Mouse (Mus musculus) liver, embryonic 16.5 days (tissue): ENCODE measurements around the gene Pcolce2. TPM values are rescaled to one million over a fixed set of nuclear protein-coding genes. Genes with fewer than 3 reads are reported as not detected.

ENCODE experiments used
- ATAC-seq: fragments of 200-750 bp; cut with Nextera tagmentation; 2 replicates; pipeline ENCODE4 v1.8.0; 2017; ENCODE audit warnings: low read depth, mild to moderate bottlenecking, moderate number of reproducible peaks, moderate library complexity
- H3K27ac ChIP-seq: fragments of 300-500 bp; sonication (generic); 2 replicates; pipeline ENCODE4 v1.5.1; 2014; ENCODE audit warnings: mild to moderate bottlenecking, low read length
- H3K27me3 ChIP-seq: fragments of 300-500 bp; sonication (generic); 2 replicates; pipeline ENCODE4 v1.6.1; 2014; ENCODE audit warnings: low read depth, low read length, mixed read lengths; ENCODE audit not compliant: control insufficient read depth, insufficient read depth
- H3K36me3 ChIP-seq: fragments of 300-500 bp; sonication (generic); 2 replicates; pipeline ENCODE4 v1.6.1; 2014; ENCODE audit warnings: mild to moderate bottlenecking; ENCODE audit not compliant: control insufficient read depth, insufficient read depth
- H3K4me1 ChIP-seq: fragments of 300-500 bp; sonication (generic); 2 replicates; pipeline ENCODE4 v1.6.1; 2014; ENCODE audit warnings: low read depth, low read length, mixed read lengths; ENCODE audit not compliant: control insufficient read depth
- H3K4me2 ChIP-seq: fragments of 300-500 bp; sonication (generic); 2 replicates; pipeline ENCODE4 v1.6.1; 2014; ENCODE audit warnings: low read depth, low read length, mixed read lengths
- H3K4me3 ChIP-seq: fragments of 300-500 bp; sonication (generic); 2 replicates; pipeline ENCODE4 v1.5.1; 2014; ENCODE audit warnings: low read depth, mild to moderate bottlenecking, low read length
- H3K9ac ChIP-seq: fragments of 300-500 bp; sonication (generic); 2 replicates; pipeline ENCODE4 v1.6.1; 2014; ENCODE audit warnings: low read depth, low read length
- H3K9me3 ChIP-seq: fragments of 300-500 bp; sonication (generic); replicated peaks from 2 replicates; pipeline ENCODE4 v1.6.1; 2016; ENCODE audit warnings: low read length; ENCODE audit not compliant: control insufficient read depth
- WGBS: fragments of 180-500 bp; shearing (Covaris S2); extraction: QIAGEN DNeasy Blood & Tissue Kit; methylation state at CpG from one replicate; pipeline ENCODE4 v1.1.7; 2014; ENCODE audit not compliant: insufficient replicate concordance; 5-methylcytosine and 5-hydroxymethylcytosine counted together
- polyA plus RNA-seq: library from polyadenylated mRNA; unstranded; fragments of >200 nt; fragmentation: Nextera tagmentation; extraction: Ambion mirVana; gene quantifications from 2 replicates; pipeline ENCODE4 v1.2.1, GENCODE M21; 2015

Gene Pcolce2
- polyA plus RNA-seq, 1 experiment from 2014 or later: 7.0 TPM

DNA sequence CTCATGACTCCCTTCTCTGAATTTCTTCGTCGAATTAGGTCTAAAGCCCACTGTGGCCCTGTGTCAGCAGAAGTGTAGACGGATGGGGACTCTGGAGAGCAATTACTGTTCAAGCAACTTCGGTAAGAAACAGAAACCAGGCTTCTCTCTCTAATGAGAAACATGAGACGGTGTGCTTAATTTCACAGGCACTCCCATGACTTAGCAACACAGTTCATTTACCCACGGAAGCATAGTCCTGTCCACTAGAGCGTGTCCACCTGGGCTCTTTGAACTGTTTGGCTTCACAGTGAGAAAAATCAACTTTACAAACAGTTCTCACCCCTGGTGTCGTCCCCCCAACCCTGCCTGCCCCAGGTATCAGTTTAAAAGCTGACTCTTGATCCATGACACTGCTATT is 55.4 kb downstream of the Pcolce2 start:
- Histone ChIP-seq H3K9me3 (no peaks in the 10 kb centered on the region), H3K4me3 (no peak overlapping the region), H3K9ac (no peak overlapping the region), H3K27me3 (no peaks in the 10 kb centered on the region), H3K27ac (no peak overlapping the region), H3K4me1 (no peaks in the 10 kb centered on the region), H3K4me2 (no peak overlapping the region), H3K36me3 (no peaks in the 10 kb centered on the region)
- no peak for ATAC-seq
- 65% methylated on average over 8 of the region's 8 CpGs for WGBS

DNA sequence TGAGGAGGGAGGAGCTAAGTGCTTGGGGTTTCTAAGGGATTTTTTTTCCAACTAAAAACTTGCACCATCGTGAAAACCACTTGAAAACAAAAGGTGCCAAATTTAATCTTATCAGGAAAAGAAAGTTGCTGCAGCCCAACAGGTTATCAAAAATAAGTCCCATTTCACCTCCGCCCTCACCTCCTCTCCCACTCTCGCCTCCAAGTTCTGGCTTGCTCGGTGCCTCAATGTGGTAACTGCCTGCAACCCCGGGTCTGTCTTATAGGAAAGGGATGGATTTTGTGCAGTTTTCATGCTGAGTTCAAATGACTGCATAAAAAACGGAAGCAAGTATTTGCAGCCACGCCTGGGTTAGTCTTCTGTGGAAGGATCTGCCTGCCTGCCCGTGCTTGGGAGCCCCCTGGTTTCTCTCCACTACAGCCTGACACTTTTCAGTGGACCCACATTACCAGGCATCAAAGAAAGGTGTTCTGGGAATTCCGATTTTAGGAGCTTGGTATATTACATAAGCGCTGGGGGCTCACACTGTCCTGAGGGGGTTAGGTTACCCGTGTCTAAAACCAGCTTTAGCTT is 56.2 kb downstream of the Pcolce2 start:
- Histone ChIP-seq H3K4me2 (no peak overlapping the region), H3K4me1 (no peaks in the 10 kb centered on the region), H3K4me3 (no peak overlapping the region), H3K27me3 (no peaks in the 10 kb centered on the region), H3K9ac (no peak overlapping the region), H3K27ac (no peak overlapping the region), H3K9me3 (no peaks in the 10 kb centered on the region), H3K36me3 (no peaks in the 10 kb centered on the region)
- 62% methylated on average over 11 of the region's 11 CpGs for WGBS
- no peak for ATAC-seq

DNA sequence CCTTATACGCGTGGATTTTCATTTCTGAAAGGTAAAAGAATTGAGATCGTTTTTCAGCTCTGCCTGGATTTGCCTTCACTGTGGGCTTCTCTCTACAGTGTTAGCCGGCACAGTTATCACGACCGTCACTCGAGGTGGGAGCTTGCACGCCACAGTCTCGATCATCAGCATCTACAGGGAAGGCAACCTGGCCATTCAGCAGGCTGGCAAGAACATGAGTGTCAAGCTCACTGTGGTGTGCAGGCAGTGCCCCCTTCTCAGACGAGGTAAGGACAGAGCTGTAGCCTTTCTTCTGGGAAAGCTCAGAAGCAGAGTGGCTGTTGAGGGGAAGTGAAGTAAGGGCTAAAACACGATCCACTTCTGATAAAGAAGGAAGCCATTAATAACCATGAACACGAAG is 57.1 kb downstream of the Pcolce2 start:
- no peak overlapping the region for H3K4me2 ChIP-seq
- WGBS: 53% methylated on average over 12 of the region's 12 CpGs

DNA sequence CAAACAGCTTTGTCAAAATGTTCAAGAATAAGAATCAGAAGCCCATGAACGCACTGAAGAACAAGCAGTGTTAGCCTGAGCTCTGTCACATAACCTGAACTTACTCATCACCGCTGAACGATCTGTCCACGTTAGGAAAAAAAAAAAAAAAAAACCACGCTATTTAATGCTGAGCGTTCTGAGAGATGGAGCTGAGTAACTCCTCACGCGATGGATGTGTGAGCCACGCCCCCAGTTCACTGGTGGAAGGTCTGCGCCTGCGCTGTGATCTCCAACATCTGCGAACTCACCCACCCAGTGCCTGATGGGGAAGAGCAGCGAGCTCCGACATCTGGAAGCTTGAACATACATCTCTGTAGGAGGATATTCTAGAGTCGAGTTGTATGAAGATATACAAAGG is 57.6 kb downstream of the Pcolce2 start:
- Histone ChIP-seq H3K27me3 (no peaks in the 10 kb centered on the region), H3K4me1 (no peaks in the 10 kb centered on the region), H3K4me2 (no peak overlapping the region), H3K36me3 (no peaks in the 10 kb centered on the region), H3K4me3 (no peak overlapping the region), H3K27ac (no peak overlapping the region), H3K9me3 (no peaks in the 10 kb centered on the region), H3K9ac (no peak overlapping the region)
- 69% methylated on average over 15 of the region's 15 CpGs for WGBS
- ATAC-seq: no peak

More for the DNA sequence above, 57.1 kb downstream of the Pcolce2 start:
- no peaks in the 10 kb centered on the region for H3K4me1 ChIP-seq
- H3K36me3 ChIP-seq: no peaks in the 10 kb centered on the region
- ATAC-seq: no peak
- no peak overlapping the region for H3K4me3 ChIP-seq
- H3K9ac ChIP-seq: no peak overlapping the region
- H3K27me3 ChIP-seq: no peaks in the 10 kb centered on the region
- no peaks in the 10 kb centered on the region for H3K9me3 ChIP-seq
- no peak overlapping the region for H3K27ac ChIP-seq

DNA sequence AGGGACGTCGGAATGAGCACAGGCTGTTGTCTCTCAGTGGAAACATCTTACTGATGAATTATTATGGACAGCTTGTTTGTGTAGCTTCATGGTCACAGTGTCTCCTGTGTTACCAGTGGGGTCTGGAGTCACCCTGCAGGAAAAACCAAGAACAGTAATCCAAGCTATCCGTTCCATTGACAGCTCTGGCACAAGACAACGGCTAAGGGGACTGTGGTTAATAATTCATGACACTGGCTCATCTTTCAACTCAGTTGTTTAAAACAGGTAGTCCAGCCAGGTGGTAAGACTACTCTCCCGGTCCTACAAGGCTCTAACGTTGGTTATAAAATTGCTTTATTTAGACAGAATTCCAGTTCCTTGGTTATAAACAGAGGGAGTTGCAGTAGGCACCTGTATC is 59.2 kb downstream of the Pcolce2 start:
- no peak for ATAC-seq
- no peaks in the 10 kb centered on the region for H3K36me3 ChIP-seq
- no peak overlapping the region for H3K9ac ChIP-seq
- H3K9me3 ChIP-seq: no peaks in the 10 kb centered on the region
- H3K27me3 ChIP-seq: no peaks in the 10 kb centered on the region
- 67% methylated on average over 6 of the region's 6 CpGs for WGBS
- no peak overlapping the region for H3K4me2 ChIP-seq
- H3K4me1 ChIP-seq: no peaks in the 10 kb centered on the region
- H3K27ac ChIP-seq: no peak overlapping the region
- H3K4me3 ChIP-seq: no peak overlapping the region

DNA sequence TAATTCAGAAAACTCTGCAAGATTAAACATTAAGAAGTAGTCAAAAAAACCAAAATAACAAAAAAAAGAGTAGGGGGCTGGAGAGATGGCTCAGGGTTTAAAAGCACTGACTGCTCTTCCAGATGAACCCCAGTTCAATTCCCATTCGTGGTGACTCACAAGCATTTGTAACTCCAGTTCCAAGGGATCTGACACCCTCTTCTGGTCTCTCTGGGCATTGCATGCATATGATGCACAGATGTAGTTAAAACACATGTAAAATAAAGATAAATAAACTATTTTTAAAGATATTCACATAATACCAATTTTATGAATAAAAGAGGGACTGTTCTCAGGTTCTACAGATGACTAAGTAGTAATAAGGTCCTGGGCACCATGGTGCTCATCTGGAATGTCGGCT is 60.4 kb downstream of the Pcolce2 start:
- Histone ChIP-seq H3K27me3 (no peaks in the 10 kb centered on the region), H3K4me1 (no peaks in the 10 kb centered on the region)
- ATAC-seq: no peak

DNA sequence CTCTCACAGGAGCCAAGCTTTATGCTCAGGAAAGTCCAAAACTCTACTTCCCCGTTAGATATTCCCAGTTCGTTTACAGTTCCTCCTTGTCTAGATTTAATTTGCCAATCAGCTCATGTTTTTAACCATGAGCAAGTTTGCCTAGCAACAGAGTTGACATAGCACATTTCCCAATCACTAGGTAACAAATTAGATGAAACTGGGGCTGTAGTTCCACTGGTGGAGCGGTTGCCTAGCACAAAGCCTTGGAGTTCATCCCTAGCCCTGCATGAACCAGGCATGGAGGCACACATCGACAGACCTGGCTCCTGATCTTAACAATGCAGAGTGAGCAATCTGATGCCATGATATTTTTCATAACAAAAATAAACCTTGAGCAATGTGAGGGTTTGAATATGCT is 61.9 kb downstream of the Pcolce2 start:
- Histone ChIP-seq H3K4me1 (no peaks in the 10 kb centered on the region), H3K27ac (no peak overlapping the region), H3K9ac (no peak overlapping the region), H3K36me3 (no peaks in the 10 kb centered on the region), H3K9me3 (no peaks in the 10 kb centered on the region), H3K4me2 (no peak overlapping the region), H3K4me3 (no peak overlapping the region), H3K27me3 (no peaks in the 10 kb centered on the region)
- 53% methylated on average over 4 of the region's 4 CpGs for WGBS
- no peak for ATAC-seq

More for the DNA sequence above, 60.4 kb downstream of the Pcolce2 start:
- Histone ChIP-seq H3K27ac (no peak overlapping the region), H3K4me2 (no peak overlapping the region), H3K4me3 (no peak overlapping the region), H3K9ac (no peak overlapping the region), H3K9me3 (no peaks in the 10 kb centered on the region), H3K36me3 (no peaks in the 10 kb centered on the region)
- 42% methylated on average over 2 of the region's 2 CpGs for WGBS

DNA sequence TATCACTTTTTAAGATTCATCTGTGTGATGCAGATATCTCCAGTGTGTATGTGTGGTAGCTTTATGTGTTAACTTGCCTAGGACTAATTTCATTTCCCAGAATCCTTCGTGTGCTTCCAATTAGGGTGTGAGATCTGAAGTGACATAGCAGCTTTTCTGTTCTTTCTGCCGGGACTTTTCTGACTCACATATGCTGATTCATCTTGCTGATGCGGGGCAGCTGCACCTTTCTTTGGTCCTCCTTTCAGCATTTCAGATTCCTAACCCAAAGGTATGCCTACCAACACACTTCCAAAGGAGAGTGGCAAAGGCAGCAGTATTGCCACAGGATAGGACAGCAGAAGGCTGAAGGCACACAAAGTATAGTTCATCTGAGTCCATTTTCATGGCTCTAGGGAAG is 66.7 kb downstream of the Pcolce2 start:
- no peak for ATAC-seq
- Histone ChIP-seq H3K36me3 (no peaks in the 10 kb centered on the region), H3K4me3 (no peak overlapping the region), H3K4me2 (no peak overlapping the region), H3K9ac (no peak overlapping the region), H3K9me3 (no peaks in the 10 kb centered on the region), H3K27me3 (no peaks in the 10 kb centered on the region), H3K4me1 (no peaks in the 10 kb centered on the region), H3K27ac (no peak overlapping the region)
- 42% methylated on average over 3 of the region's 3 CpGs for WGBS

DNA sequence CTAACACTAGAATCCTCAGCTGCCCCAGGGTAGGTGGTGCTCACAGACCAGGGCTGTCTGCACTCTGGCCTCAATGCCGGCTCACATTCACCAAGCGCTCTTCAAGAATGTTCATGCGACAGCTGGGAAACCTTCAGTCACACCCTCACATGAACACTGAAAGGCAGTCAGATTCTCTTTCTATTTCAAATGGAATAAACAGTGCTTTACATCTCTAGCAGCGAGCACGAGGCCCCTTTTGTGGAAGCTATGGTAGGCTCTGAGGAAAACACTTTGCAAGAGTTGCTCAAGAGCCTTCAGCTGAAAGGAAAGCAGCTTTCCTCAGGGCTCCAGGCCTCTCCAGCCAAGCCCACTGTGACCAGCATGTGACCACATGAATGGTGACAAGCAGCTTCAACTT is 68.0 kb downstream of the Pcolce2 start:
- Histone ChIP-seq H3K36me3 (no peaks in the 10 kb centered on the region), H3K9me3 (no peaks in the 10 kb centered on the region), H3K4me2 (no peak overlapping the region), H3K27me3 (no peaks in the 10 kb centered on the region), H3K4me1 (no peaks in the 10 kb centered on the region), H3K9ac (no peak overlapping the region), H3K4me3 (no peak overlapping the region), H3K27ac (no peak overlapping the region)
- ATAC-seq: no peak
- WGBS: 77% methylated on average over 5 of the region's 5 CpGs
